Mouse (Mus musculus) forebrain, embryonic 10.5 days (tissue): ENCODE results near the gene Scube1. TPM values are rescaled to one million over a fixed set of nuclear protein-coding genes. Genes with fewer than 3 reads are reported as not detected.

Source experiments
- DNase-seq: peaks from one replicate; pipeline ENCODE4 v3.0.0-alpha.2; 2017; ENCODE audit warnings: low spot score; ENCODE audit errors: extremely low spot score
- H3K27ac ChIP-seq: fragments of 300-500 bp; sonication (generic); 2 replicates; pipeline ENCODE4 v1.5.1; 2016; ENCODE audit warnings: mild to moderate bottlenecking
- H3K27me3 ChIP-seq: fragments of 300-500 bp; sonication (generic); 2 replicates; pipeline ENCODE4 v1.6.1; 2016; ENCODE audit warnings: mild to moderate bottlenecking; ENCODE audit not compliant: poor library complexity, severe bottlenecking
- H3K36me3 ChIP-seq: fragments of 300-500 bp; sonication (generic); replicated peaks from 2 replicates; pipeline ENCODE4 v1.6.1; 2016; ENCODE audit warnings: mild to moderate bottlenecking, moderate library complexity
- H3K4me1 ChIP-seq: fragments of 300-500 bp; sonication (generic); 2 replicates; pipeline ENCODE4 v1.6.1; 2016
- H3K4me3 ChIP-seq: fragments of 300-500 bp; sonication (generic); 2 replicates; pipeline ENCODE4 v1.5.1; 2016; ENCODE audit warnings: mild to moderate bottlenecking, moderate library complexity
- H3K9me3 ChIP-seq: fragments of 300-500 bp; sonication (generic); 2 replicates; pipeline ENCODE4 v1.6.1; 2016; ENCODE audit warnings: mild to moderate bottlenecking, moderate library complexity
- WGBS: fragments of 180-500 bp; shearing (Covaris S2); methylation state at CpG from one replicate; pipeline ENCODE4 v1.1.7; 2016; 5-methylcytosine and 5-hydroxymethylcytosine counted together
- polyA plus RNA-seq: library from polyadenylated mRNA; unstranded; fragments of >200 nt; fragmentation: Nextera tagmentation; extraction: Ambion mirVana; gene quantifications from 2 replicates; pipeline ENCODE4 v1.2.1, GENCODE M21; 2016

Scube1 gene
- polyA plus RNA-seq, 1 experiment from 2014 or later, result 58.7 TPM

GRCm38 (mm10) chr15:83638196-83638899 lies 86.5 kb downstream of the Scube1 start:
- Histone ChIP-seq H3K27me3 (no peaks in the 10 kb centered on the region), H3K27ac (0 out of 2 replicates have a peak overlapping the region, but pooled peaks have one; percentile 31), H3K36me3 (peaks cover 69% of the 10 kb centered on the region), H3K4me1 (peaks cover 27% of the 10 kb centered on the region), H3K4me3 (no peak overlapping the region), H3K9me3 (no peaks in the 10 kb centered on the region)
- WGBS, result 83% methylated on average over 20 of the region's 20 CpGs
- no peak for DNase-seq

- WGBS, result 82% methylated on average over 6 of the region's 6 CpGs
- peaks cover 27% of the 10 kb centered on the region for H3K4me1 ChIP-seq
- H3K27me3 ChIP-seq, result no peaks in the 10 kb centered on the region
- H3K4me3 ChIP-seq, result no peak overlapping the region
- peaks cover 71% of the 10 kb centered on the region for H3K36me3 ChIP-seq
- H3K9me3 ChIP-seq, result no peaks in the 10 kb centered on the region
- H3K27ac ChIP-seq, result no peak overlapping the region
- no peak for DNase-seq
Observed at GRCm38 (mm10) chr15:83636759-83637158, 88.1 kb downstream of the Scube1 start.

- H3K9me3 ChIP-seq, result peaks cover 4% of the 10 kb centered on the region
- peaks cover 83% of the 10 kb centered on the region for H3K36me3 ChIP-seq
- WGBS, result 59% methylated on average over 3 of the region's 3 CpGs
- H3K27me3 ChIP-seq, result no peaks in the 10 kb centered on the region
- H3K4me3 ChIP-seq, result no peak overlapping the region
- H3K27ac ChIP-seq, result no peak overlapping the region
- peaks cover 20% of the 10 kb centered on the region for H3K4me1 ChIP-seq
- DNase-seq, result no peak
Observed at GRCm38 (mm10) chr15:83635251-83635650, 89.6 kb downstream of the Scube1 start.

GRCm38 (mm10) chr15:83634076-83634475 lies 90.7 kb downstream of the Scube1 start:
- Histone ChIP-seq H3K36me3 (peaks cover 95% of the 10 kb centered on the region), H3K4me1 (peaks cover 8% of the 10 kb centered on the region), H3K9me3 (peaks cover 11% of the 10 kb centered on the region), H3K27ac (no peak overlapping the region), H3K27me3 (no peaks in the 10 kb centered on the region), H3K4me3 (no peak overlapping the region)
- DNase-seq, result no peak
- 33% methylated on average over 1 of the region's 1 CpGs for WGBS

GRCm38 (mm10) chr15:83631071-83631470 lies 93.8 kb downstream of the Scube1 start:
- H3K27ac ChIP-seq, result no peak overlapping the region
- peaks cover 11% of the 10 kb centered on the region for H3K9me3 ChIP-seq
- no peaks in the 10 kb centered on the region for H3K4me1 ChIP-seq
- WGBS, result 81% methylated on average over 7 of the region's 7 CpGs
- no peaks in the 10 kb centered on the region for H3K27me3 ChIP-seq
- H3K4me3 ChIP-seq, result no peak overlapping the region
- no peak for DNase-seq
- H3K36me3 ChIP-seq, result peaks cover 97% of the 10 kb centered on the region

- Histone ChIP-seq H3K4me1 (no peaks in the 10 kb centered on the region), H3K36me3 (peaks cover 97% of the 10 kb centered on the region), H3K4me3 (no peak overlapping the region), H3K27me3 (no peaks in the 10 kb centered on the region), H3K9me3 (peaks cover 11% of the 10 kb centered on the region), H3K27ac (no peak overlapping the region)
- 71% methylated on average over 3 of the region's 3 CpGs for WGBS
- no peak for DNase-seq
Observed at GRCm38 (mm10) chr15:83629716-83630115, 95.1 kb downstream of the Scube1 start.

- H3K9me3 ChIP-seq, result peaks cover 11% of the 10 kb centered on the region
- DNase-seq, result no peak
- H3K27me3 ChIP-seq, result no peaks in the 10 kb centered on the region
- WGBS, result 97% methylated on average over 2 of the region's 2 CpGs
- peaks cover 89% of the 10 kb centered on the region for H3K36me3 ChIP-seq
- no peak overlapping the region for H3K27ac ChIP-seq
- H3K4me1 ChIP-seq, result no peaks in the 10 kb centered on the region
- H3K4me3 ChIP-seq, result no peak overlapping the region
Observed at GRCm38 (mm10) chr15:83626142-83626645, 98.6 kb downstream of the Scube1 start.

- no peaks in the 10 kb centered on the region for H3K27me3 ChIP-seq
- H3K4me1 ChIP-seq, result no peaks in the 10 kb centered on the region
- H3K4me3 ChIP-seq, result no peak overlapping the region
- 93% methylated on average over 3 of the region's 3 CpGs for WGBS
- H3K27ac ChIP-seq, result no peak overlapping the region
- no peak for DNase-seq
- no peaks in the 10 kb centered on the region for H3K9me3 ChIP-seq
- peaks cover 97% of the 10 kb centered on the region for H3K36me3 ChIP-seq
Observed at GRCm38 (mm10) chr15:83615245-83615644, 109.6 kb downstream of the Scube1 start.

GRCm38 (mm10) chr15:83607115-83607802 lies 117.6 kb downstream of the Scube1 start:
- no peak overlapping the region for H3K4me3 ChIP-seq
- 55% methylated on average over 15 of the region's 15 CpGs for WGBS

GRCm38 (mm10) chr15:83606700-83607099 lies 118.1 kb downstream of the Scube1 start:
- Histone ChIP-seq H3K27me3 (no peaks in the 10 kb centered on the region), H3K36me3 (peaks cover 70% of the 10 kb centered on the region), H3K4me3 (no peak overlapping the region), H3K4me1 (no peaks in the 10 kb centered on the region; the same call in 1 of the 2 replicates), H3K9me3 (no peaks in the 10 kb centered on the region), H3K27ac (no peak overlapping the region)
- DNase-seq, result no peak
- WGBS, result 93% methylated on average over 8 of the region's 8 CpGs

More at GRCm38 (mm10) chr15:83607115-83607802, 117.6 kb downstream of the Scube1 start:
- peak; percentile 60 for DNase-seq
- Histone ChIP-seq H3K27ac (no peak overlapping the region), H3K9me3 (no peaks in the 10 kb centered on the region), H3K4me1 (no peaks in the 10 kb centered on the region; the same call in 1 of the 2 replicates), H3K27me3 (no peaks in the 10 kb centered on the region), H3K36me3 (peaks cover 75% of the 10 kb centered on the region)

- DNase-seq, result no peak
- peaks cover 65% of the 10 kb centered on the region for H3K36me3 ChIP-seq
Observed at GRCm38 (mm10) chr15:83606216-83606615, 118.6 kb downstream of the Scube1 start.

GRCm38 (mm10) chr15:83603426-83603825 lies 121.4 kb downstream of the Scube1 start:
- Histone ChIP-seq H3K9me3 (no peaks in the 10 kb centered on the region), H3K4me1 (no peaks in the 10 kb centered on the region; the same call in 1 of the 2 replicates), H3K27me3 (no peaks in the 10 kb centered on the region), H3K36me3 (peaks cover 39% of the 10 kb centered on the region), H3K4me3 (no peak overlapping the region), H3K27ac (no peak overlapping the region)
- DNase-seq, result no peak
- 95% methylated on average over 7 of the region's 7 CpGs for WGBS

More at GRCm38 (mm10) chr15:83606216-83606615, 118.6 kb downstream of the Scube1 start:
- WGBS, result 93% methylated on average over 11 of the region's 11 CpGs
- H3K4me3 ChIP-seq, result no peak overlapping the region
- H3K4me1 ChIP-seq, result no peaks in the 10 kb centered on the region; the same call in 1 of the 2 replicates
- H3K9me3 ChIP-seq, result no peaks in the 10 kb centered on the region
- H3K27ac ChIP-seq, result no peak overlapping the region
- H3K27me3 ChIP-seq, result no peaks in the 10 kb centered on the region

GRCm38 (mm10) chr15:83603046-83603396 lies 121.8 kb downstream of the Scube1 start:
- Histone ChIP-seq H3K9me3 (no peaks in the 10 kb centered on the region), H3K4me3 (no peak overlapping the region), H3K27me3 (no peaks in the 10 kb centered on the region), H3K36me3 (peaks cover 35% of the 10 kb centered on the region), H3K27ac (no peak overlapping the region), H3K4me1 (no peaks in the 10 kb centered on the region; the same call in 1 of the 2 replicates)
- no peak for DNase-seq
- WGBS, result 93% methylated on average over 1 of the region's 1 CpGs
